Mouse (Mus musculus): ENCODE results near the gene Gm20738. TPM values are rescaled to one million over a fixed set of nuclear protein-coding genes. Genes with fewer than 3 reads are reported as not detected.
"Not testable (repeated sequence)": the region's sequence is repeated elsewhere in the genome, so short reads cannot be mapped to it uniquely, and the experiment has no call there.

Gm20738 gene
- polyA plus RNA-seq (2012; ENCODE audit: insufficient read depth, insufficient read length, missing spikeins): not detected in 2 replicates

DNA sequence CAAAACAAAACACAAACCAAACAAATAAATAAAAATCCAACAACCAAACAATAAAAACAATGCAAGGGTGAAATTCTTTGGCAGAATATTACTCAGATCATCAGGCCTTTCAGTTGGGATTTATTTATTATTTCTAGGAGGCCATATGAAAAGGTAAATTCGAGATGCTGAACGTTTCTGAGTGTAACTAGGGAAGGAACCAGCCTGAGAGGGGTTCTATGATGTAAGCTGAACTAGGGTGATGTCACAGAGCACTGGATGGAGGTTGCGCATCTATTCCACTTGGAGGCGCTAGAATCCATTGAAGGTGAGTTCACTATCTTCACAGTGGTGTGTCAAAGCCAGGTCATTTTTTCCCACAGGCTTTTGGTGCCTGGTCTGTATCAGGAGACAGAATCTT is at the start of gene Gm20738:
Gene Gm20738, plus strand, starts transcription at position 301 of the 400 bp plus-strand sequence.
- H3K4me3 ChIP-seq (ENCODE audit: insufficient read depth, low read length); H3K27ac ChIP-seq (ENCODE audit: insufficient read depth, low read depth, low read length); H3K4me1 ChIP-seq (ENCODE audit: control insufficient read depth, insufficient read depth, low read length): not testable (repeated sequence)
